Mouse (Mus musculus): Measurements from ENCODE around the gene Chrnb4. TPM values are rescaled to one million over a fixed set of nuclear protein-coding genes. Genes with fewer than 3 reads are reported as not detected.

The Chrnb4 gene
- total and polyA plus RNA-seq, 3 experiments, result 0.05 to 0.33 (median 0.08) TPM

DNA sequence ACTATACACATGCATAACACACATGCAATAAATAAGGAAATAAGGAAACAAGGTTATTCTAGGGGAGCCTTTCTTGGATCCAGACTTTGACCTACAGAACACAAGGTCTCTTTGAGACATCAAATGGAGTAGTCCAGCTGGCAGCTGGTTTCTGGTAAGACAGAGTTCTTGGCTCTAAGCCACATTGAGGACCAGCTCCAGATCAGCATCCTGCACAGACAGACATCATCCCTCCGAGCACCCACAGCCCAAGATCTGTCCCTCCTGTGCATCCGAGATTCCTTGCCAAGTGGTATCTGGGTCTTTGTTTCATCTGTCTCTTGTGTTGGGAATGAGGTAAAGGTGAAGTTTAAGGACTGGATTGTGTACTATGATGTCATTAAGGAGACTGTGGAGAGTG is 3.6 kb downstream of the Chrnb4 start:
- no peak for DNase-seq
- Histone ChIP-seq H3K79me2 (replicated peaks; ENCODE audit: control insufficient read depth, insufficient read depth, low read length) (no peaks in the 10 kb centered on the region), H3K4me1 (ENCODE audit: control insufficient read depth, insufficient read depth, low read length) (peaks cover 1% of the 10 kb centered on the region; the same call in 1 of the 2 replicates), H3K36me3 (ENCODE audit: control insufficient read depth, insufficient read depth, low read length) (no peaks in the 10 kb centered on the region), H3K4me3 (no peak overlapping the region), H3K27ac (no peak overlapping the region), H3K27me3 (ENCODE audit: control insufficient read depth, insufficient read depth, low read length) (peaks cover 2% of the 10 kb centered on the region; the same call in 1 of the 2 replicates), H3K9ac (ENCODE audit: low read depth, low read length) (no peak overlapping the region)
- WGBS, result 60% methylated on average over 2 of the region's 2 CpGs
- intact Hi-C loops (cut with DNase I), result no loop called here
- no peak for TF ChIP-seq EP300 (IDR thresholded peaks at IDR 0.05; ENCODE audit: insufficient read depth, low read depth, low read length)
- no peak for TF ChIP-seq CTCF (IDR thresholded peaks at IDR 0.05)
- TF ChIP-seq POLR2A (IDR thresholded peaks at IDR 0.05; ENCODE audit: insufficient read depth, low read depth, low read length), result no peak

DNA sequence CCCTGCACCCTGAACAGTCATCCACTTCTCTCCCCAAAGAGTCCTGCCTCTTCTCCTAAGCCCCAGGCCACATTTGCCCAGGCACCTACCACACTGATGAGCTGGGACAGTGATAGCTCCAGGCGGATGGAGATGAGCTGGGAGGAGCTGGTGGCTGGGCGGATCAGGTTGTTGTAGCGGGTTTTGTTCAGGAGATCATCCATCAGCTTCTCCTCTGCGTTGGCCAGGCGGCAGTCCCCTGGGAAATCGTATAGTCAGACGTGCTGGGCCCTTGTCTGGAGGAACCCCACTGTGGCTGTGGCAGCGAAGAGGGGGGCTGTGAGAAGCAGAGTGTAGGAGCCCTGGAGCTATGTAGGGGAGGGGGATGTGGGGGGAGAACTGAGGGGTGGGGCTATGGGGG is 4.9 kb downstream of the Chrnb4 start:
- Histone ChIP-seq H3K79me2 (replicated peaks; ENCODE audit: control insufficient read depth, insufficient read depth, low read length) (no peaks in the 10 kb centered on the region), H3K4me1 (ENCODE audit: control insufficient read depth, insufficient read depth, low read length) (peaks cover 1% of the 10 kb centered on the region; the same call in 1 of the 2 replicates), H3K9ac (ENCODE audit: low read depth, low read length) (no peak overlapping the region), H3K4me3 (no peak overlapping the region), H3K27me3 (ENCODE audit: control insufficient read depth, insufficient read depth, low read length) (peaks cover 2% of the 10 kb centered on the region; the same call in 1 of the 2 replicates), H3K36me3 (ENCODE audit: control insufficient read depth, insufficient read depth, low read length) (no peaks in the 10 kb centered on the region), H3K27ac (no peak overlapping the region)
- TF ChIP-seq CTCF (IDR thresholded peaks at IDR 0.05) (no peak), EP300 (IDR thresholded peaks at IDR 0.05; ENCODE audit: insufficient read depth, low read depth, low read length) (no peak), POLR2A (IDR thresholded peaks at IDR 0.05; ENCODE audit: insufficient read depth, low read depth, low read length) (no peak)
- no peak for DNase-seq
- 19% methylated on average over 8 of the region's 8 CpGs for WGBS
- intact Hi-C loops (cut with DNase I), result no loop called here

DNA sequence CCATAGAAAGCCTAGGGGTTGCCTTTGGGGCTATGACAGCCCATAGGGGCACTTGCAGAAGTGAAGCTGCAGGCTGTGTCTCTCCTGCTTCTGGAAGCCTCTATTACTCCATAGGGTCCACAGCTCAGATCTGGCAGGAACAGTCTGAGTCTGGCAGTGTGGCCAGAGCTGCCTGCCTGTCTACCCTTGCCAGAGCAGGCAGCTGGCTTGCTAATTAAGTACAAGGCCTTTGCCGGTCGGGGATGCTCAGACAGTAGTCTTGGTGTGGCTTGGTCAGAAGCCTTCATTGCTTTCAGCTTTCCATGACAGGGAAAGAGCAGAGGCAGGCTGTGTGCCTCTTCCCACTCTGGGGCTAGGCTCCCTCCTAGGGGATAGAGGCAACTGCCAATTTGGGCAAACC is 7.2 kb downstream of the Chrnb4 start:
- TF ChIP-seq EP300 (IDR thresholded peaks at IDR 0.05; ENCODE audit: insufficient read depth, low read depth, low read length), result no peak
- no peak for TF ChIP-seq POLR2A (IDR thresholded peaks at IDR 0.05; ENCODE audit: insufficient read depth, low read depth, low read length)
- no peak for TF ChIP-seq CTCF (IDR thresholded peaks at IDR 0.05)
- DNase-seq, result no peak

GRCm38 (mm10) chr9:55039983-55040382 is 8.6 kb downstream of the Chrnb4 start:
- TF ChIP-seq EP300 (IDR thresholded peaks at IDR 0.05; ENCODE audit: insufficient read depth, low read depth, low read length), result no peak
- Histone ChIP-seq H3K27ac (no peak overlapping the region), H3K27me3 (ENCODE audit: control insufficient read depth, insufficient read depth, low read length) (no peaks in the 10 kb centered on the region), H3K4me3 (no peak overlapping the region), H3K36me3 (ENCODE audit: control insufficient read depth, insufficient read depth, low read length) (no peaks in the 10 kb centered on the region), H3K4me1 (ENCODE audit: control insufficient read depth, insufficient read depth, low read length) (no peaks in the 10 kb centered on the region), H3K9ac (ENCODE audit: low read depth, low read length) (no peak overlapping the region), H3K79me2 (replicated peaks; ENCODE audit: control insufficient read depth, insufficient read depth, low read length) (no peaks in the 10 kb centered on the region)
- intact Hi-C loops (cut with DNase I), result no loop called here
- WGBS, result 61% methylated on average over 5 of the region's 5 CpGs
- no peak for DNase-seq

More for the DNA sequence above, 7.2 kb downstream of the Chrnb4 start:
- Histone ChIP-seq H3K4me1 (ENCODE audit: control insufficient read depth, insufficient read depth, low read length) (no peaks in the 10 kb centered on the region), H3K4me3 (no peak overlapping the region), H3K27ac (no peak overlapping the region), H3K27me3 (ENCODE audit: control insufficient read depth, insufficient read depth, low read length) (no peaks in the 10 kb centered on the region), H3K9ac (ENCODE audit: low read depth, low read length) (no peak overlapping the region), H3K36me3 (ENCODE audit: control insufficient read depth, insufficient read depth, low read length) (no peaks in the 10 kb centered on the region), H3K79me2 (replicated peaks; ENCODE audit: control insufficient read depth, insufficient read depth, low read length) (no peaks in the 10 kb centered on the region)
- 84% methylated on average over 2 of the region's 2 CpGs for WGBS
- intact Hi-C loops (cut with DNase I), result no loop called here

DNA sequence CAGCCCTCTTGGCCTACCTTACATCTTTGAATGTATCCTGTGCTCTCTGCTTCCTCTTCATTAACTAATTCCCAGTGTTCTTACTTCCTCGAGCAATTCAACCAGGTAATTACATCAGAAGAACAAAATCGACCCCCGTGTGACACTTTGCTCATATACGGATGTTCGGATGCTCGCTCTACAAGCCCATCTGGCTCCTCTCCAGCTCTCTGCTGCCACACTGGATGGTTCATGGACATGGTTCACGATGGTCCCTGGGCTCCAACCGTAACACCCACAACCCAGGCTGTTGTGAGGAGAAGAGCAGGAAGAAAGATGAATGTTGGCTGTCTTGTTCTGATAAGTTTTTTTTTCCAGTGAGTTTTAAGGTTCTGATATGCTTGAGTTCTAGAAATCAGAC is 9.6 kb downstream of the Chrnb4 start:
- intact Hi-C loops (cut with DNase I), result no loop called here
- no peaks in the 10 kb centered on the region for H3K79me2 ChIP-seq (replicated peaks; ENCODE audit: control insufficient read depth, insufficient read depth, low read length)
- no peak for DNase-seq
- no peaks in the 10 kb centered on the region for H3K4me1 ChIP-seq (ENCODE audit: control insufficient read depth, insufficient read depth, low read length)
- TF ChIP-seq POLR2A (IDR thresholded peaks at IDR 0.05; ENCODE audit: insufficient read depth, low read depth, low read length), result no peak
- no peak for TF ChIP-seq EP300 (IDR thresholded peaks at IDR 0.05; ENCODE audit: insufficient read depth, low read depth, low read length)
- no peak for TF ChIP-seq CTCF (IDR thresholded peaks at IDR 0.05)
- H3K36me3 ChIP-seq (ENCODE audit: control insufficient read depth, insufficient read depth, low read length), result no peaks in the 10 kb centered on the region
- no peak overlapping the region for H3K4me3 ChIP-seq
- WGBS, result 74% methylated on average over 8 of the region's 8 CpGs
- H3K9ac ChIP-seq (ENCODE audit: low read depth, low read length), result no peak overlapping the region
- no peaks in the 10 kb centered on the region for H3K27me3 ChIP-seq (ENCODE audit: control insufficient read depth, insufficient read depth, low read length)
- H3K27ac ChIP-seq, result no peak overlapping the region

DNA sequence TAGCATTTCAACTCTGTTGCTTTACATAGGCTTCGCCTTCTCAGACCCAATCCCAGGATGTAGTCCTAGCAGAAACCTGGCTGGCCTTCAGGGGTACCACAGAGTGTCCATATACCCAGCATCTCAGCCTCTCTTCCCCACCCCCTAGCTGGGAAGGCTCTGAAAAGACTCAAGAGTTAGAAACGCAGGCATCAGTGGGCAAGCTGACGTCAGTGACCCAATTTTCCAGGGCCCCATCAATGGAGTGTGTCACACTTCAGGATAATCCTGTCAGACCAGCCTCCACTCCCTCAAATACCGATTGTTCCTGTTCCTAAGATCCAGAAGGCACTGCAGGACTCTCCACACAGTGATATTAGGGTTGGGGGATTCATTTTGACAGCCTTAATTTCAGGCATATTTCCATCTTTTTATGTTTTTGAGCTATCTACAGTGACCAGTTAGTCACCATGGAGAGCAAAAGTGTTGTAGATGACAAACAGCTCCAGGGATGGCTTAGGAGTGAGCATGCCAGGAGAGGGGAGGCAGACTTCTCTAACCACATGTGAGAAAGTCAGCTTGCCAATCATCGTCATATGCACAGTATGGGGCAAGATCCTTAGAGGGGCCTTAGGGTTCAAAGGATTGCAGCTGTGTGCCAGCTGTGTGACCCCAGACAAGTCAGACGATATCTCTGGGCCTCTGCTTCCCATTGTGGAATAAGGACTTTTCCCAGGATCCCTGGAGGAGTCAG is 17.0 kb downstream of the Chrnb4 start:
- WGBS, result 53% methylated on average over 6 of the region's 6 CpGs
- Histone ChIP-seq H3K9ac (ENCODE audit: low read depth, low read length) (no peak overlapping the region), H3K36me3 (ENCODE audit: control insufficient read depth, insufficient read depth, low read length) (no peaks in the 10 kb centered on the region), H3K79me2 (replicated peaks; ENCODE audit: control insufficient read depth, insufficient read depth, low read length) (no peaks in the 10 kb centered on the region), H3K4me3 (no peak overlapping the region), H3K27ac (no peak overlapping the region), H3K27me3 (ENCODE audit: control insufficient read depth, insufficient read depth, low read length) (no peaks in the 10 kb centered on the region; the same call in 1 of the 2 replicates), H3K4me1 (ENCODE audit: control insufficient read depth, insufficient read depth, low read length) (no peaks in the 10 kb centered on the region)
- intact Hi-C loops (cut with DNase I), result no loop called here
- DNase-seq, result no peak
- no peak for TF ChIP-seq POLR2A (IDR thresholded peaks at IDR 0.05; ENCODE audit: insufficient read depth, low read depth, low read length)
- no peak for TF ChIP-seq EP300 (IDR thresholded peaks at IDR 0.05; ENCODE audit: insufficient read depth, low read depth, low read length)
- no peak for TF ChIP-seq CTCF (IDR thresholded peaks at IDR 0.05)

Data from heart, adult 2 months (tissue).